7 mouse cellular contexts compared by ENCODE assay signal in the genomic region with DNA sequence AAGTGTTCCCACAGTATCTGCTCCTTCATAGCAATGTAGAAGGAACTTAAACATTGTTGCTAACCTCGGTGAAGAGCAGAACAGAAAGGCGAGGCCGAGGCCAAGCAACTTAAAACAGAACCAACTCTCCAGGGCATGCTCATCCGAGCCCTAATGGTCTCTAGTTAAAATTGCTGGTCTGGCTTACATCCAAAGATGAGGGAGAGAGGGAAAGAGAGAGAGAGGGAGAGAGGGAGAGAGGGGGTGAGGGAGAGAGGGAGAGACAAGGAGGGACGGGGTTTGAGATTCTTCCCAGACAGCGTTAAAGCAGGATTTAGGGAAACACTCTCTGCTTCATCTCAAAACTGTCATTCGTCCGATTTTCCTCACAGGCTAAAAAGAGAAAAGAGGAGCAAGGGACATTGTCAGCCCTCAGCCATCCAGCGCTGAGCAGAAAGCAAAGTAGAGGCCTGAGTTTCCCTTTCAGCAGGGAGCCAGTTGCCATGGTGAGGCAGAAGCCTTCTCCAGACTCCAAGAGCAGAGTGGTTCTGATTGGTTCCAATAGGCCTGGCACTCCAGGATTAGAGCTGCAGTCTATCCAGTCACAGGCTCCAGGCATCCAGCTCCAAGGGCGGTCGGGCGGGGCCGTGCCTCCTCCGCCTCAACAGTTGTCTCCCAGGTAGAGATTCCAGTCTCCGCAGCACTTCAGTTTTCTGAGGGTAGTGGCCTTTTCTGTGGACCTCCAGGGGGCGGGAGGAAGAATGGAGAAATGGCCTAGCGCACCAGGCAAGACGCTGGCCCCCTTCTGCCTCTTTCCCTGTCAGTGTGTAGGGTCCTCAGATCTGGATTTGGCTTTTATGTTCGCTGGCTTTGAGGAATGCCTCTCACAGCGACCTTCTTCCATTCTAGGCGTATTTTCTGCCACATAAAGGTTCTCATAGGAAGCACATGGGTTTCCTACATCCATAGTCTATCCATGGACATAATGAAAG.
DNase-seq lines count a peak whose midpoint lies in the region; ATAC-seq and TF ChIP-seq lines count a peak whose summit lies in the region.

No protein-coding gene starts in this region.

- peaks cover 8% of the 10 kb centered on the region for H3K4me1 ChIP-seq in forebrain, embryonic 14.5 days (ENCODE audit: control insufficient read depth, insufficient read depth, low read length)
- H3K4me1 ChIP-seq in midbrain, embryonic 14.5 days (ENCODE audit: control insufficient read depth, insufficient read depth, low read length) = peaks cover 15% of the 10 kb centered on the region; the same call in 1 of the 2 replicates

- H3K36me3 ChIP-seq in forebrain, embryonic 14.5 days (ENCODE audit: control insufficient read depth, insufficient read depth, low read length) = no peaks in the 10 kb centered on the region
- H3K36me3 ChIP-seq in midbrain, embryonic 14.5 days (ENCODE audit: control insufficient read depth, insufficient read depth, low read length) = no peaks in the 10 kb centered on the region

- H3K27me3 ChIP-seq in forebrain, embryonic 14.5 days (replicated peaks; ENCODE audit: control insufficient read depth, insufficient read depth, low read length) = no peaks in the 10 kb centered on the region
- H3K27me3 ChIP-seq in midbrain, embryonic 14.5 days (ENCODE audit: control insufficient read depth, insufficient read depth, low read length) = no peaks in the 10 kb centered on the region

- peak; percentile 84 for DNase-seq in R1 (ENCODE audit: low read depth, low spot score)
- DNase-seq in brain, embryonic 18.5 days (ENCODE audit: low read depth, low spot score) = peak; percentile 88
- peak; percentile 94 for DNase-seq in forebrain, embryonic 14.5 days (ENCODE audit: low spot score)
- peak; percentile 82 to 95 for DNase-seq in layer of hippocampus, adult 2 months (ENCODE audit: low spot score in 2 of 2)
- DNase-seq in midbrain, embryonic 14.5 days = peak; percentile 90
- peak; percentile 95 for DNase-seq in telencephalon, adult 2 months (ENCODE audit: low read depth, low spot score)
- DNase-seq in urinary bladder, adult 2 months (ENCODE audit: low spot score) = no peak

- H3K9me3 ChIP-seq in forebrain, embryonic 14.5 days (replicated peaks; ENCODE audit: control insufficient read depth, low read length) = no peaks in the 10 kb centered on the region
- no peaks in the 10 kb centered on the region for H3K9me3 ChIP-seq in midbrain, embryonic 14.5 days (ENCODE audit: control insufficient read depth, low read length)

- peak overlapping the region; percentile 21 for H3K4me3 ChIP-seq in forebrain, embryonic 14.5 days (ENCODE audit: low read depth, low read length)
- peak overlapping the region; percentile 56 for H3K4me3 ChIP-seq in layer of hippocampus, adult 2 months
- peak overlapping the region; percentile 9; the same call in 1 of the 2 replicates for H3K4me3 ChIP-seq in midbrain, embryonic 14.5 days (replicated peaks; ENCODE audit: low read depth, low read length)

- H3K4me2 ChIP-seq in forebrain, embryonic 14.5 days (ENCODE audit: low read length) = peak overlapping the region; percentile 48
- peak overlapping the region; percentile 51 for H3K4me2 ChIP-seq in midbrain, embryonic 14.5 days (ENCODE audit: low read length)

- peak overlapping the region; percentile 32; the same call in 1 of the 2 replicates for H3K9ac ChIP-seq in forebrain, embryonic 14.5 days (ENCODE audit: low read length)
- no peak overlapping the region for H3K9ac ChIP-seq in midbrain, embryonic 14.5 days (replicated peaks; ENCODE audit: low read length)

- WGBS in forebrain, embryonic 14.5 days = 4% methylated on average over 21 of the region's 21 CpGs
- WGBS in midbrain, embryonic 14.5 days = 2% methylated on average over 21 of the region's 21 CpGs

- TF ChIP-seq CTCF in layer of hippocampus, adult 2 months (conservative IDR thresholded peaks at IDR 0.05) = peak; percentile 34

- peak; percentile 99 for ATAC-seq in forebrain, embryonic 14.5 days
- peak; percentile 97 for ATAC-seq in midbrain, embryonic 14.5 days (ENCODE audit: low FRiP score, low TSS enrichment)

- H3K27ac ChIP-seq in forebrain, embryonic 14.5 days (ENCODE audit: low read depth, low read length) = no peak overlapping the region
- peak overlapping the region; percentile 96 for H3K27ac ChIP-seq in layer of hippocampus, adult 2 months
- H3K27ac ChIP-seq in midbrain, embryonic 14.5 days (replicated peaks; ENCODE audit: low read depth, low read length) = peak overlapping the region; percentile 47; the same call in 1 of the 2 replicates
